Mouse (Mus musculus) embryo, embryonic 11.5 days (tissue): ENCODE measurements around the gene 2010111I01Rik.
"Not testable (repeated sequence)": the region's sequence is repeated elsewhere in the genome, so short reads cannot be mapped to it uniquely, and the experiment has no call there.

Experiments
- DNase-seq: peaks from one replicate; pipeline ENCODE4 v3.0.0-alpha.2; 2012; ENCODE audit warnings: low read depth, low spot score

The 2010111I01Rik gene

GRCm38 (mm10) chr13:62955997-62956396, 8.7 kb upstream of the 2010111I01Rik start:
- no peak for DNase-seq

GRCm38 (mm10) chr13:62956776-62957175, 7.9 kb upstream of the 2010111I01Rik start:
- DNase-seq = no peak

- DNase-seq = no peak
These were observed 1.3 kb upstream of the 2010111I01Rik start for GRCm38 (mm10) chr13:62963358-62963757.

GRCm38 (mm10) chr13:62968223-62968622, 3.5 kb downstream of the 2010111I01Rik start:
- DNase-seq = no peak

- no peak for DNase-seq
These were observed 6.0 kb downstream of the 2010111I01Rik start for GRCm38 (mm10) chr13:62970515-62971269.

- no peak for DNase-seq
These were observed 7.7 kb downstream of the 2010111I01Rik start for GRCm38 (mm10) chr13:62972403-62972802.

GRCm38 (mm10) chr13:62973111-62973510, 8.4 kb downstream of the 2010111I01Rik start:
- DNase-seq = no peak

GRCm38 (mm10) chr13:62978104-62978503, 13.4 kb downstream of the 2010111I01Rik start:
- DNase-seq = no peak

- DNase-seq = no peak
These were observed 14.1 kb downstream of the 2010111I01Rik start for GRCm38 (mm10) chr13:62978784-62979183.

- no peak for DNase-seq
These were observed 14.5 kb downstream of the 2010111I01Rik start for GRCm38 (mm10) chr13:62979215-62979614.

- DNase-seq = no peak
These were observed 15.4 kb downstream of the 2010111I01Rik start for GRCm38 (mm10) chr13:62980131-62980530.

- no peak for DNase-seq
These were observed 19.8 kb downstream of the 2010111I01Rik start for GRCm38 (mm10) chr13:62984485-62984884.

- no peak for DNase-seq
These were observed 25.3 kb downstream of the 2010111I01Rik start for GRCm38 (mm10) chr13:62989891-62990490.

- no peak for DNase-seq
These were observed 29.1 kb downstream of the 2010111I01Rik start for GRCm38 (mm10) chr13:62993543-62994477.

GRCm38 (mm10) chr13:62996767-62997166, 32.1 kb downstream of the 2010111I01Rik start:
- no peak for DNase-seq

- DNase-seq = not testable (repeated sequence)
These were observed 42.8 kb downstream of the 2010111I01Rik start for GRCm38 (mm10) chr13:63007491-63007890.

GRCm38 (mm10) chr13:63010345-63011090, 45.8 kb downstream of the 2010111I01Rik start:
- DNase-seq = no peak

GRCm38 (mm10) chr13:63014353-63014752, 49.7 kb downstream of the 2010111I01Rik start:
- no peak for DNase-seq

GRCm38 (mm10) chr13:63015362-63015761, 50.7 kb downstream of the 2010111I01Rik start:
- DNase-seq = no peak

GRCm38 (mm10) chr13:63016056-63016455, 51.4 kb downstream of the 2010111I01Rik start:
- no peak for DNase-seq
